Mouse (Mus musculus) kidney, adult 2 months (tissue): Measurements from ENCODE around the gene U2af1. TPM values are rescaled to one million over a fixed set of nuclear protein-coding genes. Genes with fewer than 3 reads are reported as not detected.
"Not testable (repeated sequence)": the region's sequence is repeated elsewhere in the genome, so short reads cannot be mapped to it uniquely, and the experiment has no call there.

Experiments
- DNase-seq: peaks from one replicate; pipeline ENCODE4 v3.0.0; 2021
- H3K27ac ChIP-seq: fragments of 200-500 bp; 2 replicates; pipeline ENCODE4 v1.5.1; 2012; ENCODE audit warnings: low read depth, low read length, control low read depth, inconsistent platforms; ENCODE audit not compliant: insufficient read depth
- H3K27me3 ChIP-seq: fragments of 200-500 bp; replicated peaks from 2 replicates; pipeline ENCODE4 v1.6.1; 2012; ENCODE audit warnings: mild to moderate bottlenecking, moderate library complexity, low read length, inconsistent platforms; ENCODE audit not compliant: control insufficient read depth, insufficient read depth
- H3K36me3 ChIP-seq: fragments of 200-500 bp; 2 replicates; pipeline ENCODE4 v1.6.1; 2012; ENCODE audit warnings: mild to moderate bottlenecking, moderate library complexity, low read length, inconsistent platforms; ENCODE audit not compliant: control insufficient read depth, insufficient read depth
- H3K4me1 ChIP-seq: fragments of 200-500 bp; 2 replicates; pipeline ENCODE4 v1.6.1; 2011; ENCODE audit warnings: low read length; ENCODE audit not compliant: control insufficient read depth, insufficient read depth
- H3K4me3 ChIP-seq: fragments of 200-500 bp; 2 replicates; pipeline ENCODE4 v1.5.1; 2011; ENCODE audit warnings: mild to moderate bottlenecking, low read depth, low read length, control low read depth; ENCODE audit not compliant: insufficient read depth
- CTCF ChIP-seq: fragments of 200-500 bp; conservative IDR thresholded peaks from 2 replicates; pipeline ENCODE4 v1.5.1; 2011; ENCODE audit warnings: low read depth, mild to moderate bottlenecking, control low read depth, low read length, moderate library complexity, mixed read lengths; ENCODE audit not compliant: insufficient read depth, insufficient read length
- POLR2A ChIP-seq: fragments of 200-500 bp; IDR thresholded peaks from one replicate; pipeline ENCODE4 v1.6.1; 2011; ENCODE audit warnings: low read depth, low read length, control low read depth
- WGBS: fragments of 180-500 bp; shearing (Covaris S2); methylation state at CpG from one replicate; pipeline ENCODE4 v1.1.7; 2018; 5-methylcytosine and 5-hydroxymethylcytosine counted together
- polyA plus RNA-seq: library from polyadenylated mRNA; depleted of rRNA; stranded (reverse); fragments of >200 nt; gene quantifications from 2 replicates; pipeline ENCODE4 v1.2.3, GENCODE M21; 2012; rRNA removed

U2af1 gene
- polyA plus RNA-seq, result 45.0 and 61.3 TPM in 2 replicates

DNA sequence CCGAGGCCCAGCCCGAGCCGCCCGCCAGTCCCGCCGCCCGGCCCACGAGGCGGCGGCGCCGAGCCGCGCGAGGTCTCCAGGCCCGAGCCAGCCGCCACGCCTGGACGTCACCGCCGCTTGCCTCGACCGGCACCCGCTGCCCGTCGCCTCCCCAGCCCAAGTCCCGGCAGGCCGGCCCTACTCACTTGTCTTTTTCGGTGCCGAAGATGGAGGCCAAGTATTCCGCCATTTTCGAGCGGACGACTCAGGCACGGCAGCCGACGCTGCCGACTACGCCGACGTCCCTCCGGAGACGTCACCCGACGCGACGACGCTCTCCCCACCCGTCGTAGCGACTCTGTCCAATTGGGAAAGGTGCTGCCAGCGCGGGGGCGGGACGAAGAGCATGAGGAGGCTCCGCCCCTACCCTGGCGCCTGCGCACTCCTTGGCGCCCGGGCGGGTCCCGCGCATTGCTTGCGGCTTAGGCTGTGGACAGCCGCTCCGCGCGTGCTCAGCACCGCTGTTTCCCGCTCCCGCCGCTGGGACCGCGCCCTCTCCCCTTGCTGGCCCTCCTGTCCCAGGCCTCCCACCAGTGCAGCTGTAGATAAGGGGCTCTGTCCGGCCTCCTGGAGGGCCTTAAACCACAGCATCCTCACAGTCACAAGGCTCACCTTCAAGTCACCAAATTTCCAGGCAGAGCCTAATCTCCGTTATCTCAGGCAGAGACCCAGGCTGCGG, at the start of gene U2af1:
Gene U2af1 (minus strand): TSS at position 425 of the 718 bp plus-strand sequence.
- Histone ChIP-seq H3K36me3 (no peaks in the 10 kb centered on the region), H3K4me3 (peak within 1 kb of the TSS; percentile 81), H3K27ac (peak within 1 kb of the TSS; percentile 86), H3K27me3 (no peaks in the 10 kb centered on the region), H3K4me1 (peaks cover 19% of the 10 kb centered on the region; the same call in 1 of the 2 replicates)
- under 1% methylated on average over 76 of the region's 77 CpGs for WGBS
- no peak for TF ChIP-seq CTCF
- peak; percentile 65 for TF ChIP-seq POLR2A
- peak; percentile 99 for DNase-seq

DNA sequence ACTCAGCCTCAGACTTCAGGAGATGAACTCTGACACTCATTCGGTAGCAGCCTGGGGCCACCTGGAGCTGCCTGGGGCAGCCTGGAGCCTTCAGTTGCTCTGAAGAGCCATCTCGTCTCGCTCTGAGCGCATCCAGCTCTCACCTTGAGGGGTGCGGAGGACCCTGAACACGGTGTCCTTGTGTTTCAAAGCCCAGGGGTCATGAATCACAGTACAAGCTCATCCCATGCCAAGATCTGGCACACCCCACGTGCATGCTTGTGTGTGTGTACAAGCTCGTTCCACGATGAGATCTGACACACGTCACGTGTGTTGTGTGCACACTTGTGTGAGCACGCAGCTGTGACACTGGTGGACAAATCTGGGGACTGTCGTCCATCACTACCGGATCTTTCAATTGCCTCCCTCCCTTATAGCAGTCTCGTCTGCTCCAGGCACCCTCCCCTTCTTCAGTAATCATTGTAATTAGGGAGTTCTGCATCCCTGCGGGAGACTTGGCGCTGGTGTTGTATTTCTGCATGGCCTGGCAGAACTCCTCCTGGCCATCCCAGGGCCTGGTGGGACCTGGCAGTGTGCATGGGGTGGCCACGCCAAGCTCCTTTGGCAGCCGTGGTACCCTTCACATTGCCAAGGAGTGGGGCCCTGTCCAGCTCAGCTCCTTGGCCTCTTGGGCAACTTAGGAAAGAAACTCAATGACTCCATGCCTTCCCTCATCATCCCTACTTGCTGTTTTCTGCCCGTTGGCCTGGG, 46.8 kb upstream of the U2af1 start:
- H3K36me3 ChIP-seq, result no peaks in the 10 kb centered on the region
- H3K4me3 ChIP-seq, result no peak overlapping the region
- H3K4me1 ChIP-seq, result no peaks in the 10 kb centered on the region; the same call in 1 of the 2 replicates
- TF ChIP-seq CTCF (no peak), POLR2A (no peak)
- WGBS, result 58% methylated on average over 20 of the region's 20 CpGs
- no peaks in the 10 kb centered on the region for H3K27me3 ChIP-seq
- no peak overlapping the region for H3K27ac ChIP-seq
- DNase-seq, result peak; percentile 79

DNA sequence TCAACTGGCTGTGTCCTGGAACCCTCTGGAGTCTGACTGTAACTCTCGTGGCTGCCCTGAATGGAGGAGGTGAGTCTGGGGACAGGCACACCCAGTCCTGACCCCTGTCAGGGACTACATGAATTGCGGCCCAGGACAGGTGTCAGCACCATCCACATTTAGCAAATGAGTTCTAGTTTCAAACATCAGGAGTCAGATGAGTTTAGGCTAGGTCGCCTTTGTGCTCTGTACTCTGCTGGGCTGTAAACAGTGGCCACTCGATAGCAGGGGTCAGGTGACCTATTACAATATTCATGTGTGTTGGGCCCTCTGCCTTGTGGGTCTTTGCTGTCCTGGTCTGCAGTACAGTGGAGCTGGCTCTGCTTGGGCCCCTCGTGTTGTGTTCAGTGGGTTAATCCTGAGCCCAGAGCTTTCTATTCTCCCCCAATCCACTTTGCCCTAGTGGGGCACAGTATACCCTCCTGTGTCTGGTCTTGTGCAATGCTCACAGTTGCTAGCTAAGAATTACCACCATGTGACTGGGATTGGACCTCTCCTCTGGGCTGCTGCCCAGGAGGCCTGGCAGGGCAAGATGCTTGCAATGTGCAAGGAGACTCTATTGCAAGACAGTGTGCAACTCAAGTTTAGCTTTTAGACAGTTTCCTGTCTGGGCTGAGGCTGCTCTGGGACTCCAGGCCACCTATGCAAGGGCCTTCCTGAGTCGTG, 44.7 kb upstream of the U2af1 start:
- Histone ChIP-seq H3K4me3 (no peak overlapping the region), H3K27ac (no peak overlapping the region), H3K4me1 (no peaks in the 10 kb centered on the region; the same call in 1 of the 2 replicates), H3K36me3 (no peaks in the 10 kb centered on the region), H3K27me3 (no peaks in the 10 kb centered on the region)
- peak; percentile 74 for DNase-seq
- no peak for TF ChIP-seq POLR2A
- TF ChIP-seq CTCF, result no peak
- 64% methylated on average over 6 of the region's 6 CpGs for WGBS

DNA sequence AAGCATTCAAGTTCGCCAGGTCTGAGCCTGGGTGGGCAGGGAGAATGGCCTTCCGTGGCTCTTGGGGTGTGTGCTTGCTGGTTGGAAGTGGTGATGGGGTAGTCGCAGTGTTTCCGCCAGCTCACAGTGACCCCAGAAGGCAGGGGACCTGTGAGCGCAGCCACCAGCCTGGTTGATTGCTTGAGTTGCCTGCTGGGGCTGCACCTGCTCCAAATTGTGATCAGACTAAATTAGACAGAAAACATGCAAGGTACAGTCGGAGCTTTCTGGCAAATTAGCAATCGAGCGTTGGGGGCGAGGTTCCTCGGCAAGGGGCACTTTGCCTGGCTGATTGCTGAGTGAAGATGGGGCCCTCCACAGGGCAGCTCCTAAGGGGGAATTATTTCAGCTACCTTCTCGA, 39.7 kb upstream of the U2af1 start:
- no peak overlapping the region for H3K27ac ChIP-seq
- DNase-seq, result no peak
- no peak overlapping the region for H3K4me3 ChIP-seq
- H3K36me3 ChIP-seq, result no peaks in the 10 kb centered on the region
- H3K4me1 ChIP-seq, result peaks cover 9% of the 10 kb centered on the region; the same call in 1 of the 2 replicates
- WGBS, result 71% methylated on average over 11 of the region's 11 CpGs
- no peak for TF ChIP-seq CTCF
- TF ChIP-seq POLR2A, result no peak
- H3K27me3 ChIP-seq, result no peaks in the 10 kb centered on the region

DNA sequence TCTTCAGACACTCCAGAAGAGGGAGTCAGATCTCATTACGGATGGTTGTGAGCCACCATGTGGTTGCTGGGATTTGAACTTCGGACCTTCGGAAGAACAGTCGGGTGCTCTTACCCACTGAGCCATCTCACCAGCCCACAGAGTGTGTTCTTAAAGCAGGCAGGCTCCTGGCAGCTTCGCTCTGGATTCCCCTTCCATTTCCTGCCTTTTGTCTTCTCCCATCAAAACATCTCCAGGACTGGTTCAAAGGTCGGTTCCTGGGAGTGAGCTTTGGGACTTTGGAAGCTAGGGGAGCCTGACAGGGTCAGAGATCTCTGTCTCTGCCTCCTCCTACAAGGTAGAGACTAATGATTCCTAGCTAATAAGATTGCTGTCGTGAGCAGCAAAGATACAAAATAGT, 36.7 kb upstream of the U2af1 start:
- H3K27me3 ChIP-seq, H3K36me3 ChIP-seq, H3K4me1 ChIP-seq, H3K4me3 ChIP-seq, H3K27ac ChIP-seq: not testable (repeated sequence)
- 66% methylated on average over 7 of the region's 7 CpGs for WGBS
- DNase-seq, result peak; percentile 91

DNA sequence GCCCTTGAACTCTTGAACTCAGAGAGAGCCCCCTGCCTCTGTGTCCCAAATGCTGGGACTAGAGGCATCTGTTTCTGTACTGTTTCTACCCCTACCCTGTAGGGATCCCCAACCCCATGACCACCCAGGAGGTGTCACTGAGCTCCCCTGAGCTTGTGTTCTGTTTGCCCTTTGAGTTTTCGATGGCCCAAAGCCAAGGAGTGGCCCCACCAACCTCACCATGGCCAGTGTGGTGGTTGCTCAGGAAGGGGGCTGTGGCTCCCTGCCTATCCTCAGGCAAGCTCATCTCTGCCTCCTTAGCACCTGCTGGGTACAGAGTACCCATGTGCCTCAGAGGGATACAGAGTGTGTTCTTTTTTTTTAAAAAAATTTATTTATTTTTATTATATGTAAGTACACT, 36.3 kb upstream of the U2af1 start:
- no peaks in the 10 kb centered on the region for H3K36me3 ChIP-seq
- no peak for TF ChIP-seq POLR2A
- no peak for TF ChIP-seq CTCF
- 70% methylated on average over 1 of the region's 1 CpGs for WGBS
- no peak overlapping the region for H3K4me3 ChIP-seq
- H3K27me3 ChIP-seq, result no peaks in the 10 kb centered on the region
- H3K4me1 ChIP-seq, result peaks cover 10% of the 10 kb centered on the region; the same call in 1 of the 2 replicates
- DNase-seq, result peak; percentile 49
- H3K27ac ChIP-seq, result peak overlapping the region; percentile 39; the same call in 1 of the 2 replicates

DNA sequence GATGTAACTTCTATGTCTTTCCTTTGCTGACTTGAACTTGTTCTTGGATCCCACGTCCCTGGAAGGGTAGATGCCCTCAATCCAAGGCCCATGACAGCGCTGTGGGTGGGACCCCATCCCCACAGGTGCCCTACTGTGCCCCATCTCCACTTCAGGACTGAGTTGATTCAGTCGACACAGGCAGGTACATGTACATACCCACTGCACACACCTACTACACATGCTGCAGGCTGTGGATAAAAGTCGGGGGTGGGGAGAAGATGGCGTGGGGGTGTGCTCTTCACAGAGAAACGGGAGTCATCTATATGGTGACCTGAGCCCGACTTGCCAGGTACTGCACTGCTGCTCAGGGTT, 35.3 kb upstream of the U2af1 start:
- H3K27me3 ChIP-seq, result no peaks in the 10 kb centered on the region
- H3K27ac ChIP-seq, result no peak overlapping the region
- DNase-seq, result no peak
- peaks cover 15% of the 10 kb centered on the region for H3K4me1 ChIP-seq
- H3K4me3 ChIP-seq, result no peak overlapping the region
- H3K36me3 ChIP-seq, result no peaks in the 10 kb centered on the region
- WGBS, result 75% methylated on average over 7 of the region's 7 CpGs
- no peak for TF ChIP-seq CTCF
- no peak for TF ChIP-seq POLR2A
